Mouse (Mus musculus) liver, adult 2 months (tissue): ENCODE data around the gene Casz1.

Experiments
- CTCF ChIP-seq: fragments of 200-500 bp; IDR thresholded peaks from 2 replicates; pipeline ENCODE4 v1.5.1; 2011; ENCODE audit warnings: low read depth, low read length, control low read depth
- POLR2A ChIP-seq: fragments of 200-500 bp; IDR thresholded peaks from 2 replicates; pipeline ENCODE4 v1.6.1; 2011; ENCODE audit warnings: low read length, control low read depth; ENCODE audit not compliant: insufficient read depth; ENCODE audit errors: extremely low read depth

- no peak for TF ChIP-seq CTCF
- no peak for TF ChIP-seq POLR2A
Observed at GRCm38 (mm10) chr4:148854093-148854492, 49.9 kb downstream of the Casz1 start.
